Mouse (Mus musculus) heart, adult 8-10 months (tissue): Measurements from ENCODE around the gene Pex14. TPM values are rescaled to one million over a fixed set of nuclear protein-coding genes. Genes with fewer than 3 reads are reported as not detected.

Experiments used
- DNase-seq: peaks from one replicate; pipeline ENCODE4 v3.0.0; 2022; ENCODE audit warnings: low spot score
- total RNA-seq, 4 experiments: library from RNA; stranded (reverse); gene quantifications; 2 replicates each; pipeline ENCODE4 v1.2.4; 2022

Gene Pex14
- total RNA-seq, 4 experiments from 2014 or later: 22.9 to 27.2 (median 24.1) TPM

DNA sequence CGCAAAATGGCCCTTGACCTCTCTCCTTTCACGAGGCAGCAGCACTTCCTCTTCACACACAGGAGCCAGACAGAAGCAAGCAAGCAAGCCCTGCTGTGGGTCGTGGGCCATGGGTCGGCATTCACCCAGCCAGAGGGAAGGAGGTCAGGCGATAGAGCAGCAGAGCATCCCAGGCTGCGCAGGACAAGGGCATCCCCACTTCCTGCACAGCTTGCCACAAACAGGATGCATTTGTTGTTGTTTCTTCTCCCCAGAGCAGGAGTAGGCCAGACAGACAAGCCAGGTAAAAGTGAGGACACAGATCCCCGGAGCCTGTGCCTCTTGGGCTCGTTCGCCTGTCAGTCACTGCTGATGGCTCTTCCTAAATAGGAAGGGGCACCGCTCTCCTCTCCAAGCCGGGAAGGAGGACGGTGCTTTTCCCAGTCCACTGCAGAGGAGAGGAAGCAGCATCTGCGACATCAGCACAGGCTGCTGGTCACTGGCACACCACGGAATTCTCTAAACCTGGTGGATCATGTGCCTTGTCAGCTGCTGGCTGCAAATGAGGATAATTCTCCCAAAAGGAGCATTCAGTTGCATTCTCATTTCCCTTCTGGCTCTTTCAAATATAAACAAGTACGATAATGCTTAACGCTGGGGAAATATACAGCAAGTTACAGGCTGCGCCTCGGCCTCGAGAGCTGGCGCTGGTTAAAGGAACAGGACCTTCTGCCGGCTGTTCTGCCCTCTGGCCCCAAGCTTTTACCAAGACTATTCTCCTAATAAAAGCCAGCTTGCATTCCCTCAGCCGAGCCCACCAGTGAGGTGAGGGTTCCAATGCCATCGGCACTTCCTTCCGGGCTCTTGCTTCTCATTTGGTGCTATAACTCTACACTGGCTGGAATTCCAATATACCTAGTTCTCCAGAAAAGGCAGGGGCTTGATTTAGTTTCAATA lies 113.9 kb downstream of the Pex14 start:
- DNase-seq: no peak

GRCm38 (mm10) chr4:148984701-148985540 lies 114.8 kb downstream of the Pex14 start:
- DNase-seq: no peak

DNA sequence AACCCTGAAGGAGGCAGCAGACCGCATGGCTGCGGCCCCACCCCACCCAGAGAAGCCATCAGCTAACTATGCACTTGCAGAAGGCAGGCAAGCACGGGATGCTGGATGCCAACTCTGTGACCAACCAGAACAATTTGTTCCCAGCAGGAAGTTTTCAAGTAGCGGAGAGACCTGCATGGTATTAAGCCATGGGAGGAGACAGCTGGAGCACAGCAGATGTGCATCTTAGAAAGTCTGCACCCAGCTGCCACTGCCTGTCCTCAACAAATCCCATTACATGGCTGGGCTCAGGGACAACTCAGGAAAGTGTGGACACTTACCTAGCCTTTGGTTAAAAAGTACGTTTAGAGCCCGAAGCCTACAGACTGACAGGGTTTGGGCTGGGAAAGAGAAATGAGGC lies 117.4 kb downstream of the Pex14 start:
- DNase-seq: no peak

DNA sequence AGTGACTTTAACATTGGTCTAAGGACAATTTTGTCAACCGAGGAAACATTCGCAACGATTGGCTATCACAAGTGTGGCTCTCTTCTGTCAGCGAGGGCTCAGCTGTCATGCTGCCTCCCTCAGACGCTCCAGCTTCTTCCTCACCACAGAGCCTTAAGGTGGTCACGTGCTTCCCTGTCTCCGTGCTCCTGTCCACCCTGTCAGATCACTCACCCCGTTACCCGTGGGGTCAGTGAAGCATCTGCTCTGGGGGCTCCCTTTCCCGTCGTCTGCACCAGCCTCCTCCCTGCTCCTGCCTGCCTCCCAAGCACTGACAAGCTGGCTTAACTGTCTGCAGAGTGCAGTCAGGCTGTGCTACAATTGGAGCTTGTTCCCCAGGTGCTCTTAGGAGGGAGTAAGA lies 119.8 kb downstream of the Pex14 start:
- DNase-seq: no peak

GRCm38 (mm10) chr4:148978926-148979325 lies 120.8 kb downstream of the Pex14 start:
- DNase-seq: no peak

- DNase-seq: no peak
These were observed 121.3 kb downstream of the Pex14 start for GRCm38 (mm10) chr4:148978221-148978855.

DNA sequence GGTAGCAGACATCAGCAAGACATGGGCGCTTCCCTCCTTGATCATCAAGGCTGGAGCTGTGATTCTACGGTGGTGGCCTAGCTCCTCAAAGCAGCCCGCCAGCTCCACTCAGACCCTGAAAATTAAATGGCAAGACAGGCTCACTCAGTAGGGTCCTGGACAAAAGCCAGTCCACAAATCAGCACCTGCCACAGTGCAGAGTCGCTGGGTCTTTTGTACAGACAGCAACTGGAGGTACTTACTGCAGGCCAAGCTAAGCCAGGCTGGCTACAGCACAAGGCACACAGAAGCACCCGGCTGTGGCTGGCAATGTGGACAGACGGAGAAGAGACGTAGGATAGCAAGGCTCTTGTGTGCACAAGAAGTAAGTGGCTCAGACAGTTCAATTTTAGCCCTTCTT lies 124.8 kb downstream of the Pex14 start:
- DNase-seq: no peak

DNA sequence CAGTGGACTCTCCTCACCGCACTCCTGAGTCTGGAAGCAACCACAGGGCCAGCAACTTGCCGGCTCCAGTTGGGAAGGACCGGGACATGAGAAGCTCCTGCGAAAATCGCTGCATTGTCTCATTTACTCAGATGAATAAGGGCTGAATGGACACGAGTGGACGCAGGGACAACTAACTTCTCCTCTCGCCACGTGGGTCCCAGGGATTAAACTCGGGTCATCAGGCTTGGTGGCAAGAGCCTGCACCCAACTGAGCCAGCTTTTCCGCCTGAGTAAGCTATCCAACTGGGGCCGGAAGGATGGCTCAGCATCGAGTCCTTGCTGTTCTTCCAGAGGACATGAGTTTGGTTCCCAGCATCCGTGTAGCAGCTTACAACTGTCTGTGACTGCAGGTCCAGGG lies 126.3 kb downstream of the Pex14 start:
- DNase-seq: no peak

- no peak for DNase-seq
These were observed 127.0 kb downstream of the Pex14 start for GRCm38 (mm10) chr4:148972707-148973106.

GRCm38 (mm10) chr4:148971613-148972242 lies 127.9 kb downstream of the Pex14 start:
- no peak for DNase-seq

DNA sequence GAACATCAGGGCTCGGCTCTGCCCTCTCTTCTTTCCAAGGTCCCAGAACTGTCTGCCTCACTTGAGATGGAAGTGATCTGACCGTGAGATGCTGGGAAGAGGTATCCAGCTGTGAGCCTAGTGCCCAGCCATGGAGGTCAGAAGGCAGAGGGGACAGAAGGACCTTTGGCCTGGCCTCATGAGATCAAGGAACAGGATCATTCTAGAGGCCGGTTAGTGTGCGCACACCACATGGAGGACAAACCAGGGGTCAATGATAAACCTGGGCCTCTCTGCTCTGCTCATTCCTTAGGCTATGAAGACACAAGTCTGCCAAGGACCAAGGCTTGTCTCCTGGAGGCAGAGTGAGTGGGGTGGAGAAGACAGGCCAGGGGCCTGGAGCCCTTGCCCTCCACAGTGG lies 128.9 kb downstream of the Pex14 start:
- DNase-seq: no peak

- DNase-seq: no peak
These were observed 130.1 kb downstream of the Pex14 start for GRCm38 (mm10) chr4:148969610-148970009.

DNA sequence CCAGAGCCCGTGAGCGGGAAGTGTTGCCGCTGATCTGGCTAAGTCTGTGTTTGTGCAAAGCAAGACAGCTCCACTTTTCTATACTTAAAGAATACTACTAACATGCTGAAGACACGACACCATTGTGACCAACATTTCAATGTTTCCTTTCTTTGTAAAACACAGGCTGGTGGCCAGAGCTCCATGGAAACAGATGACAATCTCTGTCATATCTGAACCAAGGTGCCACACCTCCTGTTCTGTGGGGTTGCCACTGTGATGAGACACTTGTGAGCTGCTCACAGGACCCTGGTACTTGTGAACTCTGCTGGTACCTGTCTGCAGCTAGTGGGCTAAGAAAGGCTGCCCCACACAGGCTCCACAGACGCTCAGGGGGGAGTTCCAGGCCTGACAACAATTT lies 130.8 kb downstream of the Pex14 start:
- DNase-seq: no peak

DNA sequence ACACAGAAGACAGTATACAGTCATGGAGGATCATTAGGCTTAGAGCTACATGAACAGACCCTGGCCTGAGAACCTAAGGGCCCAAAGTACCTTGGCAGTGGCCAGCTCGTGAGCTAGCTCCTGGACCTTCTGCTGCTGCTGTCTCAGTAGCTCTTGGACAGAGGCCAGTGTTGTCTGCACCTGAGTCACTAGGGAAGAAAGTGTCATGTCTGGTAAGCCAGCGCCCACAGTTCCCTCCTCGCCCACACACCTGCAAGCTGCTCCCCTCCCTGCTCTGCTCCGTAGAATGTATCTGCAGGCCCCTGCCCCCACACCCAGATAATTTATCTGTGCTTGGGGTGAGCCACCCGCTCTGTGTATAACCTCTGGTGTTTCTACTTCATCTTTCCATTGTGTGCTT lies 133.5 kb downstream of the Pex14 start:
- DNase-seq: no peak

- no peak for DNase-seq
These were observed 134.9 kb downstream of the Pex14 start for GRCm38 (mm10) chr4:148964541-148965310.

- DNase-seq: no peak
These were observed 137.6 kb downstream of the Pex14 start for GRCm38 (mm10) chr4:148962096-148962495.

GRCm38 (mm10) chr4:148961081-148961480 lies 138.6 kb downstream of the Pex14 start:
- DNase-seq: no peak

DNA sequence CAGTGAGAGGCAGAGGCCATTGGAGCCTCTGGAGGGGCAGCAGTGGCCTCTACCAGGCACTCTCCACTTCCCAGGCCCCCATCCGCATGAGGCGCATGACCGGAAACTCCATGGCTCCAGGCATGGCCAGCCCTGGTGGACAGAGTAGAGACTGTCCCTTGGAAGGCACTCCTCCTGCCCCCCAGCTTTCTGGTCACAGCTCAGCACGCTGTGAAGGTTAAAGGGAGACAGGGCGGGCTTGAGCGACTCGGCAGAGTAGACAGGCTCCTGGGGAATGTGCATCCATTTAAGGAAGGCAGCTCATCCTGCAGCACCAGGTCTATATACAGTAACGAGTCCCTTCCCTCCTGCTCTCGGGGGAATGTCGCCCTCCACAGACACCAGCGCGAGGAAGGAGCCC lies 139.7 kb downstream of the Pex14 start:
- DNase-seq: no peak

- DNase-seq: peak; percentile 88
These were observed 144.4 kb downstream of the Pex14 start for GRCm38 (mm10) chr4:148955131-148955813.
